Mouse (Mus musculus) spleen, adult 12 weeks (tissue): ENCODE results near the gene V1ra8.
"Not testable (repeated sequence)": the region's sequence is repeated elsewhere in the genome, so short reads cannot be mapped to it uniquely, and the experiment has no call there.

ENCODE experiments used
- DNase-seq: peaks from one replicate; pipeline ENCODE4 v3.0.0; 2022; ENCODE audit warnings: low spot score

The V1ra8 gene

DNA sequence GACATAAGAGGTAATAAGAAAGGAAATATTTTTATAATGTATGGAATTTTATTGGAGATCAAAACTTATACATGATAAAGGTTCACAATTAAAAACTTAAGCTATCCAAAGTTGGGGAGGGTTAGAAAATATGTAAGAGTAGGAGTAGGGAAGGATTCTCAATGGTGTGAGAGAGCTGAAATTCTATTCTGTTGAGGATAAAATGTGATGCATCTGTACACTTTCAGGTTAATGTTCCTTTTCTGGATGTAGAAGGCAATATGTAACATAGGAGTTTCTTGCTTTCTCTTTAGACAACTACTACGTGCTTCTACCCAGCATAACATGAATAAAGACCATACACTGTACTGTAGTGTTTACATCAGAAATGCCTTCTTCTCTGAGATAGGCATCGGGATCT lies at the start of gene V1ra8:
Gene V1ra8 (plus strand): TSS at position 301 of the 400 bp plus-strand sequence.
- not testable (repeated sequence) for DNase-seq

DNA sequence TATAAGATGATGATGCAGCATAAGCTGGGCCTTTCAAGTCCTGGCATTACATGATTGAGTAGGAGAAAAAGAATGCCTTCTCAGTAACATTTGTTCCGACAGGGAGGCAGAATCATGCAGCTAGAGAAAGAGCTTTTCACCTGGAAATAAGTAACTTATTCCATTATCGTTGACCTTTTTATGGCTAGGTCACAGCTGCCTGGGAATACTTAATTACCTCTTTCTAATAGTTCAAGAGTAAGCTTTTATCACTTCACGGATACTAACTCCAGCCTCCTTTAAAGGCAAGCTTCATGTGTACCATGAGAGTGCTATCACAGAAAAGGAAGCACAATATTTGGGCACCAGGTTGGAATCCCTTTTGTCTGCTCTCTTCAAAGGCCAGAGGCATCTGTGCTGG lies 42.5 kb upstream of the V1ra8 start:
- no peak for DNase-seq

DNA sequence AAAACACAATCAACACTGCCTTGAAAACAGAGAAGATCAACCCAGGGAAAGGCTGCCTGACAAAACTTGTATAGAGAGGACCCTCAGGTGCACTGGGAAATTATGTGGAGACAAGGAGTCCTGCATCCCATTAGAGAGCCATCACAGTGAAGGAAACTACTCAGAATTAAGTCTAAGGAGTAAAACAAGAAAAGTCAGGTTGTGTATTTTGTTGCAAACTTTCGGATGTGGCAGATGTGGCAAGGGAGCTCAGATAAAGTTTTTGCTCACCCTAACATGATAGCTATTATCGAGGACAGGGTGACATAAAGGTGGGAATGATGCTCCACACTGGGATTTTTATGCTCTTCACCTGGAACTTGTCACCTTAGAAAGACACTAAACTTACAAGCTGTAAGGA lies 28.1 kb upstream of the V1ra8 start, which contains the start of gene Vmn1r52:
Gene Vmn1r52 (plus strand): TSS at position 301 of the 400 bp plus-strand sequence.
- DNase-seq = no peak

DNA sequence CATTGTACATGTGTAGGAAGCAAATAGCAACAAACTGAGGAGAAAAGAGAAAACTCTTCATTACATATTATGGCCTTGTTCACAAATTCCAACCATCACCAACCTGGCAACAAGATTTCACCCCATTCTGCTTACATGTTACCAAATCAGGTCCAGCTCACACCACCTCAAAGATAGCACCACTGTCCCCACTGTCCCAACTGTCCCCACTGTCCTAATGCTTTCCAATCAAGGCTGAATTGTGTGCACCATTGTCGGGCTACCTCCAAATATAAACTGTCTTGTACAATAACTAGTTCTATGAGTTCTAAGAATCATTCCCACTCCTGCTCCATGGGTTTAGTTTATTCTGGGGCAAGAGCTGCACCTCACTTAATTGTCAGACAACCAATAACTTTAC lies 21.7 kb downstream of the V1ra8 start, which contains the start of gene Vmn1r53:
Gene Vmn1r53 (minus strand): TSS at position 101 of the 400 bp plus-strand sequence.
- no peak for DNase-seq

DNA sequence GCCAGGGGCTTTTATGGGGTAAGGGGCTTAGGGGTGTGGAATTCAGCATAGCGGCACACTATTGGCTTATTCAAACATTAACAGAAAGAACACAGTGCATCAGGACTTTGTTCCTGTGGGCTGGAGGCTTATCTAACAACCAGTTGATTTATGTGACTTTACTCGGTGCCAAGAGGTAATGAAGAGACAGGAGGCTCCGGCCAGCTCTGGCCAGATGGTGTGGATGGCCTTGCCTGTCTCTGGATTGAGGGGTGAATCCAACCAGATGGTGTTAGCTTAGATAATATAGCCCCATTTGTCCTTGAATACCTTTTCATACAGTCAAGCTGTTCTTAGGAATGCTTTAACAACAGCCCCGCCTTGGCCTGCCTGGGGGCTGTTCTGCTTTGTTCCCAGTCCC lies 29.5 kb downstream of the V1ra8 start:
- DNase-seq = not testable (repeated sequence)

DNA sequence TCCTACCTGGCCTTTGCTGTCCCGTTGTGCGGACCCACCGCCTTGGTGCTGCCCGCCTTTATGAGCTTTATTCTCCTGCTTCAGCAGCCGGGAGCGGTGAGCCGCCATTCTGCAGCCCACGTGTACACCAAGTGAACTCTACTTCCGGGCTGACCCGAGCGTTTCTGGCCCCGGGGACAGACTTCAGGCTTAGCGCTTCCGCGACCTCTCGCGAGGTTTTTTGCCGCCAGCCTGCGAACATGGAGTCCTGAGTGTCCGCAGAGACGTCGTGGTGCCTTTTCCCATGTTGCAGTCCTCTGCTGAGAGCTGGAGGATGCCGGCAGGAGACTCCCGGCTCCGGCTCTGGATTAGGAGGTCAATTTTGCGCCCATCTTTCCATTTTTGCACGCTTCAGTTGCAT lies 30.1 kb downstream of the V1ra8 start:
- DNase-seq = no peak

DNA sequence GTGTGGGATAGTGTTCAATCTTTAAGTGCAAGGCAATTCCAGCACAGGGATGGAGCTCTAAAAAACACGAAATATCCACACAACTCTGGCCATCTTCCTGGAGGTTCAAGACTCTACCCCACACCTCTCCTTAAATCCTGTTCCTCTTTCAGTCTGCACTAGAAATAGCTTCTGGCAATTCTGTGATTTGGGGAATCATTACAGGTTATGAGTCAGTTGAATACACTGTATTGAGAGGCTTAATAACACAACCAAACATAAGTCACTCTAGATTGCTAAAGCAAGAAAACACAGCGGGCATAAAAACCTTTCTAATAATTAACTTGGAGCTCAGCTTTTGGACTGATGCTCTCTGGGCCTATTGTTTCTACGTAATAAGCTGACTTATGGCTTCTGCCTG lies 41.4 kb downstream of the V1ra8 start:
- no peak for DNase-seq

DNA sequence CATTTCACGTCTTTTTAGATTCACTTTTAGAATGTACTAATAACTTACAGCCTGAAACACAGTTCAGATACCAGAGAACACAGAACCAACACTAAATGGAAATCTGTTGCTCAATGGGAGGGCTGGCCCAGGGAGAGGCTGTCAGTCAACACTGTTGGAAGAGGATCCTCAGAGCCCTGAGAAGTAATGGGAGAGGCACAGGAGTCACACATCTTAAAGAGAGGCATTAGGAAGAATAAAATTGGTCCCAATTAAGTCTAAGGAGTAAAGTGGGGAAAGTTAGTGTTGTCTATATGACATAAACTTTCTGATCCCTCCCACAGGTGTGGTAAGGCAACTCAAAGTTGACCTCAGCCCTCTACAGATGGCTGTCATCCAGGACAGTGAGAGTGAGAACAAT lies 43.4 kb downstream of the V1ra8 start, which contains the start of gene Vmn1r54:
Gene Vmn1r54 (plus strand): TSS at position 301 of the 400 bp plus-strand sequence.
- no peak for DNase-seq
